Mouse (Mus musculus) cortical plate, adult 2 months (tissue): ENCODE measurements around the gene Zfp808. TPM values are rescaled to one million over a fixed set of nuclear protein-coding genes. Genes with fewer than 3 reads are reported as not detected.
"Not testable (repeated sequence)": the region's sequence is repeated elsewhere in the genome, so short reads cannot be mapped to it uniquely, and the experiment has no call there.

Source experiments
- H3K27ac ChIP-seq: fragments of 200-500 bp; 2 replicates; pipeline ENCODE4 v1.5.1; 2012; ENCODE audit warnings: low read length, control low read depth, inconsistent platforms; ENCODE audit not compliant: insufficient read depth
- H3K4me1 ChIP-seq: fragments of 200-500 bp; 2 replicates; pipeline ENCODE4 v1.6.1; 2011; ENCODE audit warnings: low read length; ENCODE audit not compliant: control insufficient read depth, insufficient read depth
- H3K4me3 ChIP-seq: fragments of 200-500 bp; 2 replicates; pipeline ENCODE4 v1.5.1; 2011; ENCODE audit warnings: mild to moderate bottlenecking, low read length, control low read depth; ENCODE audit not compliant: insufficient read depth
- CTCF ChIP-seq: fragments of 200-500 bp; IDR thresholded peaks from 2 replicates; pipeline ENCODE4 v1.5.1; 2011; ENCODE audit warnings: mild to moderate bottlenecking, control low read depth, low read length; ENCODE audit not compliant: insufficient read depth; ENCODE audit errors: extremely low read depth
- POLR2A ChIP-seq: fragments of 200-500 bp; IDR thresholded peaks from 2 replicates; pipeline ENCODE4 v1.6.1; 2011; ENCODE audit warnings: mild to moderate bottlenecking, low read length, control low read depth; ENCODE audit not compliant: insufficient read depth; ENCODE audit errors: extremely low read depth
- polyA plus RNA-seq: library from polyadenylated mRNA; depleted of rRNA; stranded (reverse); fragments of >200 nt; gene quantifications from 2 replicates; pipeline ENCODE4 v1.2.3, GENCODE M21; 2012; rRNA removed

Gene Zfp808
- 1.8 and 1.9 TPM in 2 replicates for polyA plus RNA-seq

DNA sequence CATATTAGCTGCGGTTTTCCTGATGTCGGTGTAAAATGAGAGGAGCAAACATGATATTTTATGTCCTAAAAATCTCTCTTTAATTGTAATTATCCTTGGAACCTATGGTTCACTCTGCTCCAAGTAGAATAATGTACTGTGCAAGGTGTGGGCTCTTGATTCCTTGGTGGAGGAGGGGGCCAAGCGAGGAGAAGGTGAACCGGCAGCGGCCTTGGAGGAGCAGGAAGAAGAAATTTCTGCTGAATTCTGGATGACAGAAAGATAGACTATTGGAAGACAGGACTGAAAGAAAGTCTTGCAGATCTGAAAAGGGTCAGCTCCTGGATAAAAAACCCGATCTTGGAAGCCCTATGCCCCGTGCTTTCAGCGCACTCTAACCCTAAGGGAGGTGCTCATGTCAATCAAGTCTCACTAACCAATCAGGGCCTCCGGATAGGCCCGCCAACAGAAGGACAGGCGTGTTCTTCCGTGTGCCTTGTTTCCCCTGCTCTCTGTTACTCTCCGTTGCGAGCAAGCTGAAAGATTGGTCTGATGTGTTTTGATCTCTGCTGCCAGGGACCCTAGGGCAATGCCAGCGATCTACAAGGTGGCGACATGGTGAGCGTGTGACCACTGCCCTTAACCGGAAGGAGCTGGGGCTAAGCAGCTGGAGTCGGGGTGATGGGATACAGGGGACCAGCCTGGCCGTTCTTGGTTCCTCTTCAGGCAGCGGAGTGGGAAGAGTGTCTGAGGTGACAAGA, at the start of gene Zfp808:
TSS of gene Zfp808 (plus strand) at position 455 of the 740 bp plus-strand sequence.
- not testable (repeated sequence) for H3K27ac ChIP-seq, H3K4me1 ChIP-seq
- peak within 1 kb of the TSS; percentile 43 for H3K4me3 ChIP-seq

DNA sequence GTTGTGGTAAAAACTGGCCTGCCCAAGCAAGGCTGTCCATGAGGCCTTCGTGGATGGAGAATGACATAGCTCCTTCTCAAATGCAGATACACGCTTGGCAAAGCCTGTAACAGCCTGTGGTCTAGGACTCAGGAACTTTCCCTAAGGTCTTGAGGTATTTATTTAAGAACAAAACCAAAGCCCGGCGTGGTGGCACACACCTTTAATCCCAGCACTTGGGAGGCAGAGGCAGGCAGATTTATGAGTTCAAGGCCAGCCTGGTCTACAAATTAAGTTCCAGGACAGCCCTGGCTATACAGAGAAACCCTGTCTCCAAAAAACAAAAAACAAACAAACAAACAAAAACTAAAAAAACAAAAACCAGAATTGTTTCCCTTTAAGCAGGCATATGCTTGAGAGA, 30.9 kb upstream of the Zfp808 start:
- not testable (repeated sequence) for H3K27ac ChIP-seq, H3K4me3 ChIP-seq, H3K4me1 ChIP-seq

DNA sequence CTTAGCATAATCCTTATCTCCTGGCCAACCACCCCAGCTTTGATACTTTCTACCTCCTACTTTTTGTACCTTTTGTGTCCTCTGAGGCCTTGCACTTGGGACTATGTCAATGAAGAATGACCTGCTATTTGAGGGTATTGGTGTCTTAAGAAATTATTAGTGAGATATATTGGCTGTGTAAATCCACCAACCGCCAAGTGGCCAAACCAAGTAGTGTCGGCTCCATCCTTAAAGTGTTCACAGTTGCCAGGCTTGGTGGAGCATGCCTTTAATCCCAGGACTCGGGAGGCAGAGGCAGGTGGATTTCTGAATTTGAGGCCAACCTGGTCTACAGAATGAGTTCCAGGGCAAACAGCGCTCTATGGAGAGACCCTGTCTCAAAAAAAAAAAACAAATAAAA, 30.2 kb upstream of the Zfp808 start:
- not testable (repeated sequence) for H3K4me1 ChIP-seq, H3K27ac ChIP-seq, H3K4me3 ChIP-seq

DNA sequence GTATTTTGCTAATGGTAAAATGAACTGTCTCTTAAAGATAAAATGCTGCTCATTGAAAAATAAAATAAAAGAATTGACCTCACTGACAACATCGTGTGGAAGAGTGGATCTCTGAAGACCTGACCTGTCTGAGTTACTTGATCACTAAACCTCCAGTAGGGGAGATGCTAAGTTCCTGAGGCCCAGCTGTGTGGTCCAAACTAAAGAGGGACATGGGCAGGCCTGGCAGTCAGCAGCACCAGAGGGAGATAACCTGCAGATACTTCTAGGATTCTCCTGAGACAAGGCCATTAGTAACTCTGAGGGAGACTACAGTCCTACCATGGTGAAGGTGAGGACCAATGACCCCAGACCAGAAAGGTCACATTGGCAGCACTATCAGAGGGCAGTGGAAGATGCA, 27.3 kb upstream of the Zfp808 start:
- H3K4me3 ChIP-seq, result not testable (repeated sequence)

DNA sequence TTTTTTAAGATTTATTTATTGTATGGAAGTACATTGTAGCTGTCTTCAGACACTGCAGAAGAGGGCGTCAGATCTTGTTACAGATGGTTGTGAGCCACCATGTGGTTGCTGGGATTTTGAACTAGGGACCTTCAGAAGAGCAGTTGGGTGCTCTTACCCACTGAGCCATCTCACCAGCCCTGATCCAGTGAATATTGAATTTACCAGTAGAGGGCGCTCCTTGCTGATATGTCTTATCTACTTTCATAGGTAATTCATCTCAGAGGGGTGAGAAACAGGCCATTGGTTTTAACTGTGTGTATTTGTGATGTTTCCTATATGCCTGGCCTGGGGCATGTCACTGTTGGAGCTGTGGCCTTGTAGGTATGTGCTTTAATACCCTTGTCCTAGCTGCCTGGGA, 13.8 kb upstream of the Zfp808 start:
- not testable (repeated sequence) for H3K27ac ChIP-seq, H3K4me1 ChIP-seq, H3K4me3 ChIP-seq

More for the DNA sequence above, 27.3 kb upstream of the Zfp808 start:
- H3K4me1 ChIP-seq, H3K27ac ChIP-seq: not testable (repeated sequence)

DNA sequence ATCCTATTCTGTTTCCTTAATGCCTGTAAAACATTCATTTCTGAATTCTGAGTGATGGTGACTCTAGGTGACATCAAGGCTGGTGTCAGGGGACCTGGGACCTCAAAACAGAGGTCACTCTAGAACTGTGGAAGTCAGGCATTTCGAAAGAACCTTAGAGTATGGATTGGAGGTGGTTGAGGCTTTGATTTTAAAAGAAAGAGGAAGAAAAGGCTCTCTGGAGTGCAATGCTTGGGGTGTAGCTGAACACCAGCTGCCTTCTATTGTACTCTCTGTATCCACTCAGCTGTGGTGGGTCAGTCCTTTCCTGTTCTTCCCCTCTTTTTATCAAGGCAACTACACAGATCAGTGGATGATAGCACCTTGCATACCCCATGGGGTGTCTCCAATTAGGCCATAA, 8.1 kb upstream of the Zfp808 start:
- H3K4me3 ChIP-seq, H3K4me1 ChIP-seq, H3K27ac ChIP-seq: not testable (repeated sequence)

DNA sequence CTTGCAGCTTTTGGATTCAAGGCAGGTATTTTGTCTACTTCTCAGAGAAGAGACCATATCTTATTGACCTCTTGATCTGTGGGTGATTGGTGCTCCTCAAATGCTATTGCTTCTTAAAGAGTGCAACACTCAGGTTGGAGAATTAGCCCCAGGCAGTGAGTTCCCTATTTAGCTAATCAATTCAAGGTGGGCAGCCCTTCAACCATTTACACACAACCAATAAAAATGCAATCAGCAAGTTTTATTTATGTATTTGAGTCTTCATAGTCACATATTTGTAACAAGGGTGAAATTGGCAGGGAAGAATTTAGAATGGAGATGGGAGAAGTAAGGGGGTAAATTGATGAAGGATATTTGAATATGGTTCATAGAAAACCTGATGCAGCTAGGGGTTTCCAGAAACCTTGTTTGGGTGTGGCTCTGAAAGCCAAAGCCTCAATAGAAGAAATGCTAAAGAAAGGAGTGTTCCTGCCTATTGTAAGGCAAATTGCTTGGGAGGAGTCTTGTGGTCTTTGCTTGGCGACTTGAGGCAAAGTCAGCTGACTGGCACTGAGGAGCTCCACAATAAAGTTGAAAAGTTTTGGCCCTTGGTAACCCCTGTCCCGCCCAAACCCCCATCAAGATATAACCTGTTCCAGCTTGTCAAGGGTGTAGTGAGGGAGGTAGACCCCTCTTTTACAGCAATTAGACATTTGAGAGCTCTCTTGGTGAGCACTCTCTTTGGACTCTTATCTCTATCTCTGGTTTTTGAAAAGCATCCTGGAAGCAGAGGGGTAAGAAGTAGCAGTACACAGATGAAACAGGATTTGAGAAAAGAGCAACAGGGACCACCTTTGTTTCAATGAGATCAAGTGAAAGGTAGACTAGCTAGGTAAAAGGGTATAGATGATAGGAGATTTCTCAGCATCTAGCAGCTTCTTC, 52.4 kb downstream of the Zfp808 start:
- H3K27ac ChIP-seq, H3K4me1 ChIP-seq, H3K4me3 ChIP-seq: not testable (repeated sequence)

DNA sequence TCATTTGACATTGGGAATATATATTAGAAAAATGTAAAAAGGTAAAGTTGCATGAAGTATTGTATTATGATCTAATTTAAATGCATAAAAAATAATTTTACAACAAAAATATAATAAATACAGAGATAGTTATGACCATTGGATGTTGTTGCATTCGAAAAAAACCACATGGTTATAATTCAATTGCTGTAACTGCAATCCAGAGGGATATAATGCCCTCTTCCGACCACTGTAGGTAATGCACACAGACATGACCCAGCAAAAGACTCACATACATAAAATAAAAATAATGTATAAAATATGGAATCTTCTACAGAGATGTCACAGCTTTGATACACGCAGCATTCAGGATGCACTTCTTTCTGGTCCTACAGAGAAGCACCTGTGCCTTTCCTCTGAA, 115.6 kb downstream of the Zfp808 start:
- no peak for TF ChIP-seq CTCF
- TF ChIP-seq POLR2A, result no peak
- no peak overlapping the region for H3K4me3 ChIP-seq
- H3K4me1 ChIP-seq, result no peaks in the 10 kb centered on the region
- no peak overlapping the region for H3K27ac ChIP-seq

DNA sequence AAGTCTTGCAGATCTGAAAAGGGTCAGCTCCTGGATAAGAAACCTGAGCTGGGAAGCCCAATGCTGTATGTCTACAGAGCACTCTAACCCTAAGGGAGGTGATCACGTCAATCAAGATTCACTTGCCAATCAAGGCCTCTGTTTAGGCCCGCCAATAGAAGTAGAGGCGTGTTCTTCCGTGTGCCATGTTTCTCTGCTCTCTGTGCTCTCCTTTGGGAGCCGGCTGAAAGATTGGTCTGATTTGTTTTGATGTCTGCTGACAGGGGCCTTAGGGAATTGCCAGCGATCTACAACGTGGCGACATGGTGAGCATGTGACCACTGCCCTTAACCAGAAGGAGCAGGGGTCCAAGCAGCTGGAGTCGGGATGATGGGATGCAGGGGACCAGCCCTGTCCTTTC, 125.5 kb downstream of the Zfp808 start:
- H3K4me3 ChIP-seq, H3K4me1 ChIP-seq, H3K27ac ChIP-seq: not testable (repeated sequence)

DNA sequence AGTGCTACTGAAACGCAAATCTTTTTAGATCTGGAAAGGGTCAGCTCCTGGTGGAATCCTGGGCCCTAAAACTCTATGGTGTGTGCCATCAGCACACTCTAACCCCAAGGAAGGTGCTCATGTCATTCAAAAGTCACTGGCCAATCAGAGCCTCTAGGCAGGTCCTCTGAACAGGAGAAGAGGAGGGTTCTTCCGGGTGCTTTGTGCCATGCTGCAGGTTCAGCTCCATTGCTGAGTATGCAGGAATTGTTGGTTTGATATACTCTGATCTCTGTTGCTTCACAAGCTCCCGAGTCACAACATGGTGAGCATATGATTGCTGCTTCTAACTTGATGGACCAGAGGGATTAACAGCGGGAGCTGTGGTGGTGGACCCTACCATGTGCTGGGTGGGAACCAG, 133.7 kb downstream of the Zfp808 start:
- no peak overlapping the region for H3K4me3 ChIP-seq
- TF ChIP-seq CTCF (no peak), POLR2A (no peak)
- no peak overlapping the region for H3K27ac ChIP-seq
- H3K4me1 ChIP-seq, result no peaks in the 10 kb centered on the region
